Mouse (Mus musculus): ENCODE results near the gene Rtn3.

The Rtn3 gene

DNA sequence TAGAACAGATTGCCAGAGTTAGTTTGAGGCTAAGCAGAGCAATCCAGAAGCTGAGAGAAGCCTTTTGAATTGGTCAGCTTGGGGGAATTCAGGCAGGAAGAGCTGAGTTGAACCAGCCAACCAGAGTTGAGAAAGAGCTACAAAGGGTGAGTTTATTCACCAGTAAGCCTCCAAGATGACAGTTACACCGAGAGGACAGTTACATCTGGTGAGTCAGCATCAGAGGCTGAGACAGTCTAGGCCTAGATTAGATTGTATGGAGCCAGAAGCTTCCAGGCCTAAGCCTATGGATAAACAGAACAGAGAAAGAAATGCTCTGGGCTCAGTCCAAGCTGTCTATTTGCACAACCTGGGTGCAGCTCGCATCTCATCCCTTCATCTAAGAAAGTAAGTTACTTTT is 105.4 kb downstream of the Rtn3 start:
- no peak for DNase-seq

Measured in layer of hippocampus, adult 9-11 months (tissue).